Mouse (Mus musculus) NIH3T3 (cell line): Measurements from ENCODE around the gene Ints6.

Experiments used
- DNase-seq: peaks from one replicate; pipeline ENCODE4 v3.0.0-alpha.2; 2012; ENCODE audit warnings: low read depth

Gene Ints6

GRCm38 (mm10) chr14:62761036-62761881 lies at the start of gene Ints6:
TSS of gene Ints6 (minus strand) at chr14:62761169.
- DNase-seq: peak; percentile 98

GRCm38 (mm10) chr14:62808661-62809523 lies 47.9 kb upstream of the Ints6 start:
- peak; percentile 22 for DNase-seq

- DNase-seq: peak; percentile 57
These were observed 46.0 kb upstream of the Ints6 start for GRCm38 (mm10) chr14:62806921-62807320.

GRCm38 (mm10) chr14:62803204-62803603 lies 42.2 kb upstream of the Ints6 start:
- DNase-seq: no peak

GRCm38 (mm10) chr14:62800791-62801190 lies 39.8 kb upstream of the Ints6 start:
- no peak for DNase-seq

- no peak for DNase-seq
These were observed 37.7 kb upstream of the Ints6 start for GRCm38 (mm10) chr14:62798608-62799101.

- no peak for DNase-seq
These were observed 34.8 kb upstream of the Ints6 start for GRCm38 (mm10) chr14:62795719-62796118.

- no peak for DNase-seq
These were observed 28.3 kb upstream of the Ints6 start for GRCm38 (mm10) chr14:62789282-62789681.

GRCm38 (mm10) chr14:62782981-62783380 lies 22.0 kb upstream of the Ints6 start:
- no peak for DNase-seq

GRCm38 (mm10) chr14:62780520-62781316 lies 19.7 kb upstream of the Ints6 start:
- DNase-seq: no peak

GRCm38 (mm10) chr14:62778095-62778494 lies 17.1 kb upstream of the Ints6 start:
- DNase-seq: peak; percentile 70

- no peak for DNase-seq
These were observed 14.1 kb upstream of the Ints6 start for GRCm38 (mm10) chr14:62775034-62775433.

- DNase-seq: no peak
These were observed 13.3 kb upstream of the Ints6 start for GRCm38 (mm10) chr14:62774246-62774645.

- no peak for DNase-seq
These were observed 12.8 kb upstream of the Ints6 start for GRCm38 (mm10) chr14:62773766-62774165.

- no peak for DNase-seq
These were observed 4.4 kb upstream of the Ints6 start for GRCm38 (mm10) chr14:62765398-62765797.

- no peak for DNase-seq
These were observed 3.4 kb upstream of the Ints6 start for GRCm38 (mm10) chr14:62764371-62764770.

GRCm38 (mm10) chr14:62761943-62762342 lies 974 bp upstream of the Ints6 start:
- DNase-seq: peak; percentile 52

GRCm38 (mm10) chr14:62760321-62761035 lies 491 bp downstream of the Ints6 start:
- DNase-seq: peak; percentile 43

GRCm38 (mm10) chr14:62759771-62760320 lies 1.1 kb downstream of the Ints6 start:
- DNase-seq: peak; percentile 77

- DNase-seq: no peak
These were observed 2.3 kb downstream of the Ints6 start for GRCm38 (mm10) chr14:62758714-62759113.

- DNase-seq: no peak
These were observed 5.8 kb downstream of the Ints6 start for GRCm38 (mm10) chr14:62755095-62755640.
